Mouse (Mus musculus): ENCODE measurements at regions not wholly inside any gene's neighbourhood (a gene's known extent, or its start where the extent isn't known, plus 50 kb on each side); places are given as distances from the start of the nearest gene placed in this dataset.

DNA sequence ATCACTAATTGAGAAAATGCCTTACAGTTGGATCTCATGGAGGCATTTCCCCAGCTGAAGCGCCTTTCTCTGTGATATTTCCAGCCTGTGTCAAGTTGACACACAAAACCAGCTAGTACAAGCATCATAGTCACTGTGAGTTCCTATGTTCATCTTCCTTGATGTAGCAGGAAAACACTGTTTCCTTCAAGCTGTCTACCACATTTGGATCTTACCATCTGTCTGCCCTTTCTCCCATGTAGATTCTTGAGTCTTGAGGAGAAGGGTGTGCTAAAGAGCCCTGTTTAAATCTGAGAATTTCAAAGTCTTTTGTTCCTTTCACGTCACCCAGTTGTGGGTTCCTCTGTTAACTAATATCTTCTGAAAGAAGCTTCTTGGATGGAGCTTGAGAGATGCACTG, 721.5 kb downstream of the Epha4 start:
- DNase-seq (ENCODE audit: low read depth, low spot score) = no peak
- H3K4me1 ChIP-seq (ENCODE audit: control insufficient read depth in 2 of 2, insufficient read depth in 2 of 2, low read length in 2 of 2, poor library complexity in 1 of 2) = no peaks in the 10 kb centered on the region
- no peak overlapping the region for H3K4me3 ChIP-seq (ENCODE audit: insufficient read depth in 1 of 2, low read depth in 1 of 2, low read length in 2 of 2, poor library complexity in 1 of 2, severe bottlenecking in 1 of 2)
- H3K9me3 ChIP-seq (ENCODE audit: control insufficient read depth, insufficient read depth, low read depth, low read length) = no peaks in the 10 kb centered on the region
- H3K9ac ChIP-seq (ENCODE audit: insufficient read depth, low read depth, low read length, poor library complexity, severe bottlenecking) = no peak overlapping the region
- TF ChIP-seq ZC3H11A (IDR thresholded peaks at IDR 0.05; ENCODE audit: borderline replicate concordance, low read depth, low read length) (no peak), HCFC1 (IDR thresholded peaks at IDR 0.05; ENCODE audit: borderline replicate concordance, insufficient read depth, low read length) (no peak), MAFK (IDR thresholded peaks at IDR 0.05; ENCODE audit: insufficient read depth, low read depth, low read length) (no peak), ZNF384 (IDR thresholded peaks at IDR 0.05; ENCODE audit: low read depth, low read length) (no peak), CHD2 (IDR thresholded peaks at IDR 0.05; ENCODE audit: low read depth, low read length) (no peak)
- no peaks in the 10 kb centered on the region for H3K36me3 ChIP-seq (ENCODE audit: control insufficient read depth, insufficient read depth, low read length, poor library complexity, severe bottlenecking)
- in situ Hi-C loops (cut with MboI; ENCODE audit: low sequenced_read_pairs in 2 of 2, unreplicated experiment in 2 of 2) = no loop called here
- H3K27ac ChIP-seq (ENCODE audit: insufficient read depth, low read depth, low read length, poor library complexity, severe bottlenecking) = no peak overlapping the region

DNA sequence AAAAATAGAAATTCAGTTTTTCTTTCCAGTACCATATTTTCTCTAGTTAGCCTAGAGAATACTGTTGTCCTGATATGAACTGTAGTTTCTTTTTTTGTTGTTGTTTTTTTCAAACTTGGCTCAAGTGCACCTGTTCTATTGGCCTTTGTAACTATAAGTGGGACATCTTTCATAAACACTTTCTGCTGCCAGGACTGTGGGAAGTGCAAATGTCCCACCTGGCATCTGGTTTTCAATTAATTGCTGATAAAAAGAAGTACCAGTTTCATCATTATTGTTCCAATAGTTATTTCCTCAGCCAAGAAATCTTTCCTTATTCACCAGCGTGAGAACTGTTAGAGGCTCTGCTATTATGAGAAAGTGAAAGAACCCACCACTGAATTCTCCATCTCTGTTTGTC, 695.0 kb downstream of the Epha4 start:
- in situ Hi-C loops (cut with MboI; ENCODE audit: low sequenced_read_pairs in 2 of 2, unreplicated experiment in 2 of 2) = no loop called here

GRCm38 (mm10) chr1:76821610-76822009, 693.3 kb downstream of the Epha4 start:
- Histone ChIP-seq H3K36me3 (ENCODE audit: control insufficient read depth, insufficient read depth, low read length, poor library complexity, severe bottlenecking) (no peaks in the 10 kb centered on the region), H3K9me3 (ENCODE audit: control insufficient read depth, insufficient read depth, low read depth, low read length) (no peaks in the 10 kb centered on the region), H3K9ac (ENCODE audit: insufficient read depth, low read depth, low read length, poor library complexity, severe bottlenecking) (no peak overlapping the region), H3K4me1 (ENCODE audit: control insufficient read depth in 2 of 2, insufficient read depth in 2 of 2, low read length in 2 of 2, poor library complexity in 1 of 2) (no peaks in the 10 kb centered on the region), H3K4me3 (ENCODE audit: insufficient read depth in 1 of 2, low read depth in 1 of 2, low read length in 2 of 2, poor library complexity in 1 of 2, severe bottlenecking in 1 of 2) (no peak overlapping the region), H3K27ac (ENCODE audit: insufficient read depth, low read depth, low read length, poor library complexity, severe bottlenecking) (no peak overlapping the region)
- no peak for DNase-seq (ENCODE audit: low read depth, low spot score)
- TF ChIP-seq ZNF384 (IDR thresholded peaks at IDR 0.05; ENCODE audit: low read depth, low read length) (no peak), MAFK (IDR thresholded peaks at IDR 0.05; ENCODE audit: insufficient read depth, low read depth, low read length) (no peak), ZC3H11A (IDR thresholded peaks at IDR 0.05; ENCODE audit: borderline replicate concordance, low read depth, low read length) (no peak), CHD2 (IDR thresholded peaks at IDR 0.05; ENCODE audit: low read depth, low read length) (no peak), HCFC1 (IDR thresholded peaks at IDR 0.05; ENCODE audit: borderline replicate concordance, insufficient read depth, low read length) (no peak)
- in situ Hi-C loops (cut with MboI; ENCODE audit: low sequenced_read_pairs in 2 of 2, unreplicated experiment in 2 of 2) = no loop called here

More for the DNA sequence above, 695.0 kb downstream of the Epha4 start:
- Histone ChIP-seq H3K27ac (ENCODE audit: insufficient read depth, low read depth, low read length, poor library complexity, severe bottlenecking) (no peak overlapping the region), H3K4me1 (ENCODE audit: control insufficient read depth in 2 of 2, insufficient read depth in 2 of 2, low read length in 2 of 2, poor library complexity in 1 of 2) (no peaks in the 10 kb centered on the region), H3K9ac (ENCODE audit: insufficient read depth, low read depth, low read length, poor library complexity, severe bottlenecking) (no peak overlapping the region), H3K36me3 (ENCODE audit: control insufficient read depth, insufficient read depth, low read length, poor library complexity, severe bottlenecking) (no peaks in the 10 kb centered on the region), H3K9me3 (ENCODE audit: control insufficient read depth, insufficient read depth, low read depth, low read length) (no peaks in the 10 kb centered on the region), H3K4me3 (ENCODE audit: insufficient read depth in 1 of 2, low read depth in 1 of 2, low read length in 2 of 2, poor library complexity in 1 of 2, severe bottlenecking in 1 of 2) (no peak overlapping the region)
- no peak for DNase-seq (ENCODE audit: low read depth, low spot score)
- TF ChIP-seq ZNF384 (IDR thresholded peaks at IDR 0.05; ENCODE audit: low read depth, low read length) (no peak), CHD2 (IDR thresholded peaks at IDR 0.05; ENCODE audit: low read depth, low read length) (no peak), ZC3H11A (IDR thresholded peaks at IDR 0.05; ENCODE audit: borderline replicate concordance, low read depth, low read length) (no peak), HCFC1 (IDR thresholded peaks at IDR 0.05; ENCODE audit: borderline replicate concordance, insufficient read depth, low read length) (no peak), MAFK (IDR thresholded peaks at IDR 0.05; ENCODE audit: insufficient read depth, low read depth, low read length) (no peak)

- no peak overlapping the region for H3K4me3 ChIP-seq (ENCODE audit: insufficient read depth in 1 of 2, low read depth in 1 of 2, low read length in 2 of 2, poor library complexity in 1 of 2, severe bottlenecking in 1 of 2)
- in situ Hi-C loops (cut with MboI; ENCODE audit: low sequenced_read_pairs in 2 of 2, unreplicated experiment in 2 of 2) = no loop called here
- no peaks in the 10 kb centered on the region for H3K36me3 ChIP-seq (ENCODE audit: control insufficient read depth, insufficient read depth, low read length, poor library complexity, severe bottlenecking)
- H3K27ac ChIP-seq (ENCODE audit: insufficient read depth, low read depth, low read length, poor library complexity, severe bottlenecking) = no peak overlapping the region
- H3K4me1 ChIP-seq (ENCODE audit: control insufficient read depth in 2 of 2, insufficient read depth in 2 of 2, low read length in 2 of 2, poor library complexity in 1 of 2) = no peaks in the 10 kb centered on the region
- no peaks in the 10 kb centered on the region for H3K9me3 ChIP-seq (ENCODE audit: control insufficient read depth, insufficient read depth, low read depth, low read length)
- no peak for TF ChIP-seq CHD2 (IDR thresholded peaks at IDR 0.05; ENCODE audit: low read depth, low read length)
- TF ChIP-seq ZNF384 (IDR thresholded peaks at IDR 0.05; ENCODE audit: low read depth, low read length) = no peak
- TF ChIP-seq MAFK (IDR thresholded peaks at IDR 0.05; ENCODE audit: insufficient read depth, low read depth, low read length) = no peak
- TF ChIP-seq ZC3H11A (IDR thresholded peaks at IDR 0.05; ENCODE audit: borderline replicate concordance, low read depth, low read length) = no peak
- no peak for TF ChIP-seq HCFC1 (IDR thresholded peaks at IDR 0.05; ENCODE audit: borderline replicate concordance, insufficient read depth, low read length)
- no peak for DNase-seq (ENCODE audit: low read depth, low spot score)
- H3K9ac ChIP-seq (ENCODE audit: insufficient read depth, low read depth, low read length, poor library complexity, severe bottlenecking) = no peak overlapping the region
These were observed 685.2 kb downstream of the Epha4 start for GRCm38 (mm10) chr1:76829690-76830089.

DNA sequence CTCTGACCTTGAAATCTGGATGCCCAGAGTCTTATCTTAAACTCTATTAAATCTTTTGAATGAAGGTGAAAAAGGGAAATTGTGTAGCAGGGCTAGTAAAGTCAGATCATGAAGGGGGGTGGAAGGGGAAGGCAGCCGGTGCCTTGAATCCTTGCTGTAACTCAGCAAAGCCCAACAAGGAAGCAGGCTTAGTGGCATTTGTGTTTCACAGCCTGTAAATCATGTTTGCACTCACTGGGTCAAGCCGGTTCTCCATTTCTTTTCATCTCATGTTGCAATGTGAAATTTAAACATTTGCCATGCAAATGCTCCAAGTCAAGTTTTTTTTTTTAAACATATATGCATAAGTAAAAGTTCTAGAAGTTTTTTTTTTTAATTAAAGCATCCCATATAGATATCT, 682.6 kb downstream of the Epha4 start:
- Histone ChIP-seq H3K27ac (ENCODE audit: insufficient read depth, low read depth, low read length, poor library complexity, severe bottlenecking) (no peak overlapping the region), H3K9ac (ENCODE audit: insufficient read depth, low read depth, low read length, poor library complexity, severe bottlenecking) (no peak overlapping the region), H3K4me1 (ENCODE audit: control insufficient read depth in 2 of 2, insufficient read depth in 2 of 2, low read length in 2 of 2, poor library complexity in 1 of 2) (no peaks in the 10 kb centered on the region), H3K36me3 (ENCODE audit: control insufficient read depth, insufficient read depth, low read length, poor library complexity, severe bottlenecking) (no peaks in the 10 kb centered on the region), H3K4me3 (ENCODE audit: insufficient read depth in 1 of 2, low read depth in 1 of 2, low read length in 2 of 2, poor library complexity in 1 of 2, severe bottlenecking in 1 of 2) (no peak overlapping the region), H3K9me3 (ENCODE audit: control insufficient read depth, insufficient read depth, low read depth, low read length) (no peaks in the 10 kb centered on the region)
- TF ChIP-seq CHD2 (IDR thresholded peaks at IDR 0.05; ENCODE audit: low read depth, low read length) = no peak
- no peak for TF ChIP-seq HCFC1 (IDR thresholded peaks at IDR 0.05; ENCODE audit: borderline replicate concordance, insufficient read depth, low read length)
- no peak for TF ChIP-seq ZC3H11A (IDR thresholded peaks at IDR 0.05; ENCODE audit: borderline replicate concordance, low read depth, low read length)
- TF ChIP-seq MAFK (IDR thresholded peaks at IDR 0.05; ENCODE audit: insufficient read depth, low read depth, low read length) = no peak
- no peak for TF ChIP-seq ZNF384 (IDR thresholded peaks at IDR 0.05; ENCODE audit: low read depth, low read length)
- no peak for DNase-seq (ENCODE audit: low read depth, low spot score)
- in situ Hi-C loops (cut with MboI; ENCODE audit: low sequenced_read_pairs in 2 of 2, unreplicated experiment in 2 of 2) = no loop called here

Data from ES-E14 (cell line).